Mouse (Mus musculus) c-Kit-positive CD71-positive TER-119-positive erythroid progenitor cells, embryonic 14.5 days (primary cell): Measurements from ENCODE around the gene Parvg.

ENCODE experiments used
- DNase-seq: peaks from one replicate; pipeline ENCODE4 v3.0.0-alpha.2; 2013; ENCODE audit warnings: low spot score

Parvg gene

DNA sequence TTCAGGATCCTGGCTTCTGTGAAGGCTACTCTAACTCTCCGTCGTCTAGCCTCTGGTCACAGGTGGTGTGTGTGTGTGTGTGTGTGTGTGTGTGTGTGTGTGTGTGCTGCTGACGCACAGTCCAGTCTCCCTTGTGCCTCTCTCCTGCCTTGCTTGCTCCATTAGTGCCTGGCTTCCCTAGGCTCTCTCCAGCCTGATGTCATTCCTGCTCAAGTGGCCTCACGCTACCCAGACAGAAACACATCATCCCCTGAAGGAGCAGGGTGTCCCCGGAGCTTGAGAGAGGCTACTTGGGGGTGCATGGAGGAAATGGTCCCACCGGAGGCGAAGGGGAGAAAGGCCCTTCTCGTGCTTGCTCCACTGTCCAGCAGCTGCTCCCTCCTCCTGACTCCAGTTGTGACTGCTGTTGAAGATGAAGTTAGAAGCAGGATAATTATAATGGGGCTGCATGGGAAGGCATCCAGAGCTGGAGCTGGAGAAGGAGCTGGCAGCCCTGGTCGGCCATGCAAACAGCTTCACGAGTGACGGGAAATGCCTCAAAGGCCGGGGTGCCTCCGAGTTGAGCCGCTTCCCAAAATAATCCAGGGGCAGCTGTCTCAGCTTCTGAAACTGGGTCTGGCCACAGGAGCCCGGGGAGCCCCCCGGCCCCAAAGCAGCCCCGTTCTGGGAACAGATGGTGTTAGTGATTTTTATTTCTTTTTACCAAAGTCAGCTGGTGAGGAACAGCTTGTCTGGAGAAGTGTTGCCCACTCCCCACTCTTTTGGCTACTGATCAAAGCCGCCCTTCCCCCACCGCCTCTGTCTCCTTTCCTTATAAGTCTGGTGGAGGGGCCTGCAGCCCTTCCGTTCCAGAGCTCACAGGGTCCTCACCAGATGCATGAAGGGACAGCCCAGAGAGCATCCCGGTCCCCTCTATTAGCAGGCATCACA, 28.4 kb downstream of the Parvg start:
- no peak for DNase-seq

DNA sequence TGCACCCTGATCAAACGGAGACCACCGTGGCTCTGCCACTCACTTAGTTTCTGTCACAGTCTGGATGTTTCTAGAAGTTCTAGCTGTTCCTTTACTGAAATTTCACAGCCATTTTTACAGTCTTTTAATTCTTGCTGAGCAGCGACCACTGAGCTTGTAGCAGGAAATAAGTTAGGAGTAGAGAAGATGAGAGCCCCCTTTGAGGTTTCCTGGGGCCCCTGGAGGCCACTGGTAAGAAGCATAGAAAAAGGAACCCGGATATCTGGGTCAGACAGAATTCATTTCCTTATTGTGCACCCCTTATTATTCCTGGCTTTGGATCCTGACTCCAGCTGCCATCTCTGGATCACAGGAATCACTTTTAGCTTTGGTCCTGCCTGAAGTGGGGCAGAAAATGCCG, 31.3 kb downstream of the Parvg start:
- DNase-seq, result no peak

DNA sequence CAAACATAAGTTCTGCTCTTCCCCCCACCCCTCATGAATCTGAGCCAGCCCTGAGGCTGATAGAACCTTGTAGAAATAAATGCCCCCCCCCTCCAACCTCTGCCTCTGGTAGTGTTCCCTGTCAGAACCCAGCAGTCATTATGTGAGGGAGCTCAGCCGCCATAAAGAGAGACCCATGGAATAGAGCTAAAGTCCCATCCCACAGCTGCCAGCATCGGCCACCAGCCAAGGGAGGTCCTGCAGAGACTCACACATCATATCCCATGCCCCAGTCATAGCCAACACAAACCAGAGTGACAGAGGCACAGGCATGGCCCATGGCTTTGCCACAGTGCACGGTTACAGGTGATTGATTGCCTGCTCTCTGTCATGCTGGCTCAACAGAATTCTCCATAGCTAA, 40.9 kb downstream of the Parvg start:
- no peak for DNase-seq

DNA sequence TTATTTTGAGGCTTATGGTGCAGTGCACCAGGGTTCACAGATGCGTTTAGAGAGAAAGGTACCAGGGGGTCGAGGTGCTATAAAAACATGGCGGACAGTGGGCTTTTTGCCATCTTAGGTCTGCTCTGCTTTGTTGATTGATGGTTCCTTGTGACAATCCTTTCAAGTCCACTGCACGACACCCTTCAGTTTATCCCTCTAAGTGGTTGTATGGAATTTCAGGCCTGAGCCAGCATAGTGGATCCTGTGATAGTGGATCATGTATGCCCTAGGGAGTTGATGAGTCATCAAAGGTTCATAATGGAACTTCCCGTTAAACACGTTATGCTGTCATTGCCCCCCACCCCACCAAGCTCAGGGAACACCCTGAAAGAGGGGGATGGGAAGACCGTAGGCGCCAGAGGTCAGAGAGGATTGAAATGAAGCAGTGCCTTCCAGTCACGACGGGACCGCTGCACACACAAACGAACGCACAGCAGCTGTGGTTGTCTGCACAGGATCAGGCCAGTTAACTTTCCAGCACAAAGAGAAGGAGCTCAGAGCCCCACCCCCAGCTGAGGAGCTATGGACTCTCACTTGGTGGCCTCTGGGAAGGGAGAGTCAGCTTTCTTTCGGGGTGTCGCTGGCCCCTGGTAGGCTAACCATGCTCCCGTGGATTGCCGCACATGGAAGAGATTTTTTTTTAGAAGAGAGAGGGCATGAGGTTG, 42.0 kb downstream of the Parvg start:
- no peak for DNase-seq

DNA sequence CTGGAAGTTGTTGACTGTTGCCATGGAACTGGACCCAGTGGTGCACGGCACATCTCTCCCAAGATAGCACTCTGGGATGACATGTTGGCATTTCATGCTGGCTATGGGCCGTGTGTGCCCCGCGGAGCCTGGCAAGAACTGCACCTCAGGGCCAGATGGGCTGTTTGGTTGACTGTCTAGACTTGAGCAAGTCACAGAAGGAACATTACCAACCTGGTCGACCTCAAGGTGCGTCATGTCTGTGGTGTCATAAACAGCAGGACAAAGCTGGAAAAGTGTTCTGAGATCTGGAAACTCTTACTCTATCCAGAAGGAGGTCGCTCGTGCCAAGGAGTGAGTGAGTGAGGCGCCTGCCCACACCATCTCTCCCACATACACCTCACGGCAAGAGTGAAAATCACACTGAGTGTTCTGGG, 42.8 kb downstream of the Parvg start:
- DNase-seq, result no peak

DNA sequence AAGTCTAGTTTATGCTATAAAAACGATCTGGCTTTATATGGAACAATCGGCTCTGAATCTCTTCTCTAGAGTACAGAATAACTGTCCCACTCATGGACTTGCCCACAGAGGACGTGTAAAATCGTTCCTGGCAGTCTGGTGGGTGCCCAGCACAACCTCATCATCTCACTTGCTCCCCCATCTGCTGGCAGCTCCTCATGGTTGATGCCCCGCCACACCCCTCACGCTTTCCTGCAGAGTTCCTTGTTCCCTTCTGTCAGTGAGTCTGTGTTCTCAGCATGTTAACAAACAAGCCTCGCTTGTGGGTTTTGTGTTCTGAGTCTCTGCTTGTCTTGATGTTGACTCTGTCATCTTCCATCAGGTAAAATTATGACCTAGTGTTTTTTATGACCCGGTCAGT, 43.6 kb downstream of the Parvg start:
- no peak for DNase-seq

DNA sequence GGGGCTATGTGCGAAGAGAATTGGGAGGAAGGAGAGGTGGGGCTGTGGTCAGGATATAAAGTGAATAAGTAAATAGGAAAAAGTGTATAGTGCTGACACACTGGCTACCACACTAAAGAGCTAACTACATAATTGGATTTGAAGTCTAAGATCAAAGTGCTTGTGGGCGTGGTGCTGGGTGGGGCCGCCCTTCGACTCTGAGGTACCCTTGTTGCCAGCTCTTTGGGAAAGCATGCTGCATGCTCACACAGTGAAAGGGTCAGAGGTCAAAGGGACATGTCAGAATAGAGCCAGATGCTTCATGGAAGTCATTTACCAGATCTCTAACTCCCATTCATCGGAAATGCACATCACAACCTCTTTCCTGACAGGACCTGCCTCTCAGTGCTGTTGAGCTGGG, 49.0 kb downstream of the Parvg start:
- no peak for DNase-seq

DNA sequence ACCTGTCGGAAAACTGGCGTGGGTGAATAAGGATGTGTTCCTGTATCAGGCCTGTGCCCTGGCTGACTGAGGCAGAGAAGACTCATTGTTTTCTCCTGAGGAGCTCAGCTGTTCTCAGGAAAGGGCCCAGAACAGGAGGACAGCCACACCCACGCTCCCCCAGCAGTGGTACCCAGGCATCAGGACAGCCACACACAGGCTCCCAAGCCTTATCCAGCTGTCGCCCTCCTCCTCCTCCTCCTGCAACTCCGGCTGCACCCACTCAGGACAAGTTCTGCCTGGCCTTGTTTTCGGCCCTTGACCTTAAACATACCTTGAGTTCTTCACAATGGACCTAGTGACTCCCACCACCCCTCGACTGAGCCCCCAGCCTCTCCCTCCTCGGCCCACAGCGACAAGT, 54.9 kb downstream of the Parvg start:
- DNase-seq, result no peak

DNA sequence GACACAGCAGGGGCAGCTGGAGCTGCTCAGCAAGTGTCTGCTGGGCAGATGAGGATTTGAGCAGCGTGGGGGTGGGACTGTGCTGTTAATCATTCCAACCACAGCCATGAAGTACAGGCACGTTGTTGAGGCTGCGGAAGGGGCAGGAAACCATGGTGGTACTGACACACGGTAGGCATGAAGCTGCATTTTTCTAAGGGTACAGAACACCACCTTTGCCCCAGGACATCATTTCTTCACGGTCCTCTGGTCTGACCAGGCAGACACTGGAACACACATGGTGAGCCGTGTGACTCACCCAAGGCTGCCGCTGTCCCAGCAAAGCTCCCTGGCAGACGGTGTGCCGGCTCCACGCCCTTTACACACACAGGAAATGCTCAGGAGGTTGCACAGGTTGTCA, 56.4 kb downstream of the Parvg start:
- no peak for DNase-seq

DNA sequence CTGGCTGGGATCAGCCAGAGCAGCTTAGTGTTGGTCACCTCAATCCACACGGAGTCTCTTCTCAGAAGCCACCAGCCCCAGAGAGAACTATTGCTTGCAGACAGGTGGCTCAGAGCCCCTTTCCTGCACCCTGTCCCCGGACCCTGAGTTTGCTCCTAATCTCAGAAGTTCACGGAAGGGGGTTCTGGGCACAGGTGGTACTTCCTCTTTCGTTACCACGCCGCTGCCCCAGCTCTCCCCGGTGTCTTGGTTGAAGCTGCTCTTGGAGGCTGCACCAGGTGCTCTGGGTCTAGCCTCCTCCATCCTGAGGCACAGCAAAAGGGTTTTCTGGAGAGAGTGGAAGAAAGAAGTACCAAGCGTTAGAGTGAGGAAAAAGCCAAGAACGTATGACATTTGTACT, 60.2 kb downstream of the Parvg start:
- no peak for DNase-seq

DNA sequence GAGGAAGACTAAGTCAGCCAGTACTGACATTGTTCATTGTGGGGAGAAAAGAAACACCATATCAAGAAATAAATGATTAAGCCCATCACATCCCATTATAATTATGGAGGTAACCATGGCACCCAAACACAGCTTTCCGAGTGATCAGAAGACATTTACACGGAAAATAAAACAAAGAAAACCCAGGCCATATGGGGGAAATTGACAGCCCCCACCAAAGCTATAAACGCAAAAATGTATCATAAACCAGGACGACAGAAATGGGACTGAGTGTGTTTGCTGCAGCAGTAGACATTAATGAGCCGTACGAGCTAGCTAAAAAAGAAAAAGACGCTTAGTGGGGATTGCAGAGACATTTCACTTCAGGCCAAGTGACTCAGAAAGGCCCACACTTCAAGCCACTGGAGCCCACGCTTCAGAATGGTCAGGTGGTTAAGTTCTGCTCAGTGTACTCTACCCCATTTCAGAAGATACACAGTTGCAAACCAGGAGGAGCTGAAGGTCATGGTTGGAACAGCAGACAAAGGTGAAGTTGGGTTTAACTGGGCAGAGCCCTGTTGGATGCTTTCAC, 62.3 kb downstream of the Parvg start:
- no peak for DNase-seq

DNA sequence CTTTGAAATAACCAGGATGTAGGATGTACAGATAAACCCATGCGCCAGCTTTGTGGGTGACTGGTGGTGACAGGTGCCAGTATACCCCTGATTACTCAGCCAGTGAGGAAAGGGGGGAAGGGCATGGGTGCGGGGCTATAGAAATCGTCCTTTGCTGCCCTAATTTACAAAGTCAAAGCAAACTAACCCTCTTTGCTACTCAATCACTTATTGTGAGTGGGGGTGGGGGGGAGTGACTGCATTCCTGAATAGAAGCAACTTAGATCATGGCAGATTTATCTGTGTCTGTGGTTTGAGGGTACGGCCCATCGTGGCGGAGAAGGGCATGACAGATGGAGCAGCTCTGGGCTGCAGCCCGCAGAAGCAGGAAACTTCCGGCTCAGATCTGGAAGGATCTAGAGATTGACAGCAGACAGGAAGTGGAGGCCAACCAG, 64.9 kb downstream of the Parvg start:
- DNase-seq, result no peak

DNA sequence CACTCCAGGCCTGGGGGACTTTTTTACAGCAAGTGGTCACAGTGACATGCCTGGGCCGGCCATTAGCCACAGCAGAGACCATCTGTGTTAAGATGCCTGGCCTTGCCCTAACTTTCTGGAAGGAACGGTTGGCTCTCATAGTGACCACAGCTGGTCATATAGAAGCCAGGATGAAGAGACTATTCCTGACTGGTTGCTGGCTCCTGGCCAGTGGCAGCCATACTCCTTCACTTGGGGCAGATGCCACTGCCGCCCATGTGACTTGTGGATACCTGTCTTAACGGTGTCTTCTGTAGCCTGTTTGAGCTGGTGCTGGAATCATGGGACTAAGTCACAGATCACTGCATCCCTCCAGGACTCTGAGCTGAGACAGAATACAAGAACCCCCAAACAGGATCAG, 68.3 kb downstream of the Parvg start:
- DNase-seq, result no peak
